14 mouse cellular contexts compared by ENCODE assay signal in the genomic region with DNA sequence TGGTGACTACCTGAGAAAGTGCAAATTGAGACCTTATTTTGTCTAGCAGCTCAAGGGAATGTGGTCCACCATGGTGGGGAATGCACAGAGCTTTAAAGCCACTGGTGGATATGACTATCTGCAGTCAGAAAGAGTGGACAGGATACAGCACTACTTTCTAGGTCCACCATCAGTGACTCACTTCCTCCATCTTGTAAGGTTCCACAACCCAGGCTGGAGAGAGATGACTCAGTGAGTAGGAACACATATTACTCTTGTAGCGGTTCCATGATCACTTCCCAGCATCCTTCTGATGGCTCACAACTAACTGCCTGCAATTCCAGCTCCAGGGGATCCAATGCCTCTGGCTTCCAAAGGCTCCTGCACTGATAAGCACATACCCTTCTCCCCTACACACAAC.
"Had no signal": no experiment of that assay in that cellular context is flagged by ENCODE, and none has a peak within 500 bp of the region (broad histone marks: within the 10 kb centered on the region; RNA-seq: fewer than 3 reads in every experiment).

No protein-coding gene starts in this region.

- DNase-seq: kidney, postnatal 14 days; lung, embryonic 14.5 days; lung, postnatal 10 days; lung, postnatal 4 days; right cerebral cortex, postnatal 14 days; thymus, adult 2 months; thymus, postnatal 25 days had no signal

- ATAC-seq: liver, embryonic 12.5 days had no signal

- H3K9ac ChIP-seq: kidney, embryonic 15.5 days; limb, embryonic 15.5 days; liver, embryonic 12.5 days; lung, embryonic 14.5 days; midbrain, embryonic 12.5 days; stomach, embryonic 15.5 days had no signal

- H3K27me3 ChIP-seq: kidney, embryonic 15.5 days; limb, embryonic 15.5 days; liver, embryonic 12.5 days; megakaryocyte, embryonic 14.5 days; midbrain, embryonic 12.5 days; stomach, embryonic 15.5 days had no signal

- H3K27ac ChIP-seq: kidney, embryonic 15.5 days; left cerebral cortex, adult 2 months; limb, embryonic 15.5 days; liver, embryonic 12.5 days; midbrain, embryonic 12.5 days; stomach, embryonic 15.5 days had no signal

- H3K4me2 ChIP-seq: kidney, embryonic 15.5 days; limb, embryonic 15.5 days; liver, embryonic 12.5 days; lung, embryonic 14.5 days; midbrain, embryonic 12.5 days; stomach, embryonic 15.5 days had no signal

- H3K4me3 ChIP-seq: kidney, embryonic 15.5 days; left cerebral cortex, adult 2 months; limb, embryonic 15.5 days; liver, embryonic 12.5 days; midbrain, embryonic 12.5 days; stomach, embryonic 15.5 days had no signal

- H3K4me1 ChIP-seq: kidney, embryonic 15.5 days; limb, embryonic 15.5 days; liver, embryonic 12.5 days; midbrain, embryonic 12.5 days; stomach, embryonic 15.5 days had no signal

- H3K9me3 ChIP-seq: limb, embryonic 15.5 days; stomach, embryonic 15.5 days had no signal
